Mouse (Mus musculus) thymus, adult 2 months (tissue): ENCODE measurements around the gene Grin2b. TPM values are rescaled to one million over a fixed set of nuclear protein-coding genes. Genes with fewer than 3 reads are reported as not detected.

Experiments used
- DNase-seq: peaks from one replicate; pipeline ENCODE4 v3.0.0; 2021
- H3K27ac ChIP-seq: fragments of 200-500 bp; 2 replicates; pipeline ENCODE4 v1.5.1; 2012; ENCODE audit warnings: low read length, control low read depth; ENCODE audit not compliant: control insufficient read depth, insufficient read depth
- H3K27me3 ChIP-seq: fragments of 200-500 bp; 2 replicates; pipeline ENCODE4 v1.6.1; 2012; ENCODE audit warnings: mild to moderate bottlenecking, low read length, moderate library complexity, mixed read lengths; ENCODE audit not compliant: control insufficient read depth, insufficient read depth
- H3K36me3 ChIP-seq: fragments of 200-500 bp; 2 replicates; pipeline ENCODE4 v1.6.1; 2012; ENCODE audit warnings: mild to moderate bottlenecking, low read length, moderate library complexity; ENCODE audit not compliant: control insufficient read depth, insufficient read depth
- H3K4me1 ChIP-seq: fragments of 200-500 bp; replicated peaks from 2 replicates; pipeline ENCODE4 v1.6.1; 2012; ENCODE audit warnings: low read length; ENCODE audit not compliant: control insufficient read depth, insufficient read depth
- H3K4me3 ChIP-seq: fragments of 200-500 bp; 2 replicates; pipeline ENCODE4 v1.5.1; 2012; ENCODE audit warnings: mild to moderate bottlenecking, low read length, control low read depth, moderate library complexity; ENCODE audit not compliant: control insufficient read depth, insufficient read depth
- CTCF ChIP-seq: fragments of 200-500 bp; IDR thresholded peaks from 2 replicates; pipeline ENCODE4 v1.5.1; 2012; ENCODE audit warnings: mild to moderate bottlenecking, control low read depth, low read length, moderate library complexity, borderline replicate concordance; ENCODE audit not compliant: control insufficient read depth, poor library complexity, insufficient read depth; ENCODE audit errors: extremely low read depth
- POLR2A ChIP-seq: fragments of 200-500 bp; IDR thresholded peaks from 2 replicates; pipeline ENCODE4 v1.6.1; 2012; ENCODE audit warnings: mild to moderate bottlenecking, low read length, control low read depth, moderate library complexity; ENCODE audit not compliant: control insufficient read depth, poor library complexity, insufficient read depth; ENCODE audit errors: extremely low read depth
- WGBS: fragments of 180-500 bp; shearing (Covaris S2); methylation state at CpG from one replicate; pipeline ENCODE4 v1.1.7; 2018; 5-methylcytosine and 5-hydroxymethylcytosine counted together
- polyA plus RNA-seq: library from polyadenylated mRNA; depleted of rRNA; stranded (reverse); fragments of >200 nt; gene quantifications from 2 replicates; pipeline ENCODE4 v1.2.3, GENCODE M21; 2012

Grin2b gene
- polyA plus RNA-seq, 1 experiment = under 0.01 TPM

- WGBS = 82% methylated on average over 6 of the region's 6 CpGs
- TF ChIP-seq CTCF (no peak), POLR2A (no peak)
- Histone ChIP-seq H3K27ac (no peak overlapping the region), H3K27me3 (no peaks in the 10 kb centered on the region), H3K4me3 (no peak overlapping the region), H3K4me1 (no peaks in the 10 kb centered on the region), H3K36me3 (no peaks in the 10 kb centered on the region)
- DNase-seq = no peak
Observed at GRCm38 (mm10) chr6:136113639-136114410, 59.5 kb downstream of the Grin2b start.

DNA sequence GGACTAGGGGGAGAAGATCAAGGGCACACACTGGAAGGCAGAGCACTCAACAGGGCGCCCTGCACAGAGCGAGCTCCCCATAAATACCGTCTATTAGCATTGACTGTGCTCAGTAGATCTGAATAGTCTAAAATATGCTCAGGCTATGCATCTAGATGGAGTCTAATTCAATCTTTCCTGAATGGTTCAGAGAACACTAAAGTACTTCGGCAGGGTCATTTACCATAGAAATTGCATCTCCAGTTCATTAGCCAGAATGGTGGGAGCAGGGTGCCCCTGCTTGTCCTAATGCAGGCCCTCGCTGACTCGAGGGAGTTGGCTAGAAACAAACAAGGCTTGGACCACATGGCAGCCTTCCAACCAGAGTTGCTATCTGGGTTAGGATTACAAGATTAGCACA, 64.1 kb downstream of the Grin2b start:
- Histone ChIP-seq H3K4me1 (no peaks in the 10 kb centered on the region), H3K27me3 (no peaks in the 10 kb centered on the region), H3K4me3 (no peak overlapping the region), H3K27ac (no peak overlapping the region), H3K36me3 (no peaks in the 10 kb centered on the region)
- WGBS = 93% methylated on average over 6 of the region's 6 CpGs
- no peak for DNase-seq
- TF ChIP-seq CTCF (no peak), POLR2A (no peak)

DNA sequence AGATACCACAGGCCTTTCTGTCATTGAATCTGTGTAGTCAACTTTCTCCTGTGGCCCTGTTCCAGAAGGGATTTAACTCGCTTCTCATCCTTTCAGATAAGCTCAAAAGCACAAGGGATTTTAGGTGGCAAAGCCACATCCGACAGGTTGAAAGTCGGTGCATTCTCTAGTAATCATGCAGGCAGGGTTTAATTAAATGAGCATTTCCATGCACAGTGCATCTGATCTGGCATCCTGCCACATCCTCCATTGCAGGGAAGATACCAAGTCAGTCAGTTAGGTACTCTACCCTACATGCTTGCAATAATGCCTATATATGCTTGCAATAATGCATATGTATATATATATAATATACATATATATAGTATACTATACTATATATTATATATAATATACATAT, 64.8 kb downstream of the Grin2b start:
- no peak for DNase-seq
- H3K36me3 ChIP-seq = no peaks in the 10 kb centered on the region
- 95% methylated on average over 3 of the region's 3 CpGs for WGBS

GRCm38 (mm10) chr6:136105221-136105620, 68.1 kb downstream of the Grin2b start:
- DNase-seq = no peak
- H3K36me3 ChIP-seq = no peaks in the 10 kb centered on the region
- TF ChIP-seq POLR2A (no peak), CTCF (no peak)
- H3K27me3 ChIP-seq = no peaks in the 10 kb centered on the region
- WGBS = 68% methylated on average over 2 of the region's 2 CpGs
- no peak overlapping the region for H3K4me3 ChIP-seq
- no peaks in the 10 kb centered on the region for H3K4me1 ChIP-seq
- H3K27ac ChIP-seq = no peak overlapping the region

More for the DNA sequence above, 64.8 kb downstream of the Grin2b start:
- H3K4me1 ChIP-seq = no peaks in the 10 kb centered on the region
- H3K27ac ChIP-seq = no peak overlapping the region
- H3K4me3 ChIP-seq = no peak overlapping the region
- TF ChIP-seq POLR2A (no peak), CTCF (no peak)
- no peaks in the 10 kb centered on the region for H3K27me3 ChIP-seq

GRCm38 (mm10) chr6:136100241-136100640, 73.1 kb downstream of the Grin2b start:
- no peak overlapping the region for H3K4me3 ChIP-seq
- H3K27ac ChIP-seq = no peak overlapping the region
- H3K36me3 ChIP-seq = no peaks in the 10 kb centered on the region
- 88% methylated on average over 5 of the region's 5 CpGs for WGBS
- DNase-seq = no peak
- no peaks in the 10 kb centered on the region for H3K4me1 ChIP-seq
- TF ChIP-seq CTCF (no peak), POLR2A (no peak)
- H3K27me3 ChIP-seq = no peaks in the 10 kb centered on the region

GRCm38 (mm10) chr6:136096269-136096668, 77.0 kb downstream of the Grin2b start:
- WGBS = 11% methylated on average over 1 of the region's 1 CpGs
- Histone ChIP-seq H3K27me3 (no peaks in the 10 kb centered on the region), H3K4me3 (no peak overlapping the region), H3K4me1 (no peaks in the 10 kb centered on the region), H3K27ac (no peak overlapping the region), H3K36me3 (no peaks in the 10 kb centered on the region)
- DNase-seq = no peak
- TF ChIP-seq POLR2A = no peak
- no peak for TF ChIP-seq CTCF
